Mouse (Mus musculus): ENCODE results near the gene Vmn1r57. TPM values are rescaled to one million over a fixed set of nuclear protein-coding genes. Genes with fewer than 3 reads are reported as not detected.

Gene Vmn1r57
- not detected in 2 replicates for polyA plus RNA-seq (2015; fragmentation: Nextera tagmentation; extraction: Ambion mirVana)

DNA sequence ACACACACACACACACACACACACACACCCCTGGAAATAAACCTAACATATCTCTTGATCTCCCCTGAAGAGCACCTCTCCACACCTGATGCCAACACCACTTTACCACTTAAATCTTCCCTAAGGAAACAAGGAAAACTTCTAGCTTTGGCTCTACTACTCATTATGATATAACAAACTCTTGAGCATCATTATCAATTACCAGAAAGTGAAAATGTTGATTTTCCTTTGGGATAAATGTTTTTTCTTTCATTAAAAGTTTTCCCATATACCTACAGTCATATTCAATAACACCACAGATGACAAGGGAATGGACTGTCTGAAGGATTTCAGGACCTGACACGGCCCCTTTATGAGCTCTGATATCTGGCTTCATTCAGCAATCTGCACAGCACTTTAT is at the start of gene Vmn1r57:
TSS of gene Vmn1r57 (plus strand) at position 301 of the 400 bp plus-strand sequence.

GRCm38 (mm10) chr7:5196647-5197046 is 21.6 kb upstream of the Vmn1r57 start, which contains the start of gene Vmn1r56:
Gene Vmn1r56, minus strand, starts transcription at chr7:5196747.

Other genes starting within 250 kb of the Vmn1r57 start
- not detected in 2 replicates for gene Sbk3, start 247.3 kb upstream of the Vmn1r57 start, polyA plus RNA-seq (2015; fragmentation: Nextera tagmentation; extraction: Ambion mirVana)
- 9.2 and 12.0 TPM in 2 replicates for gene Zfp579, start 222.3 kb upstream of the Vmn1r57 start, polyA plus RNA-seq (2015; fragmentation: Nextera tagmentation; extraction: Ambion mirVana)
- gene Zfp524, start 204.1 kb upstream of the Vmn1r57 start, polyA plus RNA-seq (2015; fragmentation: Nextera tagmentation; extraction: Ambion mirVana) = 14.0 and 16.9 TPM in 2 replicates
- 16.4 and 17.7 TPM in 2 replicates for gene Fiz1, start 203.8 kb upstream of the Vmn1r57 start, polyA plus RNA-seq (2015; fragmentation: Nextera tagmentation; extraction: Ambion mirVana)
- gene Gm44973, start 203.0 kb upstream of the Vmn1r57 start, polyA plus RNA-seq (2015; fragmentation: Nextera tagmentation; extraction: Ambion mirVana) = 0.17 and 1.3 TPM in 2 replicates
- gene Zfp865, start 198.1 kb upstream of the Vmn1r57 start, polyA plus RNA-seq (2015; fragmentation: Nextera tagmentation; extraction: Ambion mirVana) = 3.0 and 3.2 TPM in 2 replicates
- 0.22 and 1.5 TPM in 2 replicates for gene Ccdc106, start 197.9 kb upstream of the Vmn1r57 start, polyA plus RNA-seq (2015; fragmentation: Nextera tagmentation; extraction: Ambion mirVana)
- gene 4632433K11Rik, start 184.4 kb upstream of the Vmn1r57 start, polyA plus RNA-seq (2015; fragmentation: Nextera tagmentation; extraction: Ambion mirVana) = not detected in 2 replicates
- 6.2 and 7.1 TPM in 2 replicates for gene Zfp784, start 180.0 kb upstream of the Vmn1r57 start, polyA plus RNA-seq (2015; fragmentation: Nextera tagmentation; extraction: Ambion mirVana)
- 15.9 and 17.3 TPM in 2 replicates for gene Zfp580, start 167.0 kb upstream of the Vmn1r57 start, polyA plus RNA-seq (2015; fragmentation: Nextera tagmentation; extraction: Ambion mirVana)
- 37.4 and 39.9 TPM in 2 replicates for gene U2af2, start 156.3 kb upstream of the Vmn1r57 start, polyA plus RNA-seq (2015; fragmentation: Nextera tagmentation; extraction: Ambion mirVana)
- 37.1 and 45.9 TPM in 2 replicates for gene Epn1, start 138.3 kb upstream of the Vmn1r57 start, polyA plus RNA-seq (2015; fragmentation: Nextera tagmentation; extraction: Ambion mirVana)
- gene Rfpl4, start 101.5 kb upstream of the Vmn1r57 start, polyA plus RNA-seq (2015; fragmentation: Nextera tagmentation; extraction: Ambion mirVana) = not detected in 2 replicates
- gene Rasl2-9, start 92.5 kb upstream of the Vmn1r57 start, polyA plus RNA-seq (2015; fragmentation: Nextera tagmentation; extraction: Ambion mirVana) = 1.1 and 1.8 TPM in 2 replicates
- not detected in 2 replicates for gene Vmn1r55, start 68.8 kb upstream of the Vmn1r57 start, polyA plus RNA-seq (2015; fragmentation: Nextera tagmentation; extraction: Ambion mirVana)
- not detected in 2 replicates for gene Vmn1r56, start 21.7 kb upstream of the Vmn1r57 start, polyA plus RNA-seq (2015; fragmentation: Nextera tagmentation; extraction: Ambion mirVana)
- gene Gm5065, start 132.0 kb downstream of the Vmn1r57 start, polyA plus RNA-seq (2015; fragmentation: Nextera tagmentation; extraction: Ambion mirVana) = not detected in 2 replicates
- not detected in 2 replicates for gene Nlrp2, start 132.5 kb downstream of the Vmn1r57 start, polyA plus RNA-seq (2015; fragmentation: Nextera tagmentation; extraction: Ambion mirVana)
- gene Vmn1r58, start 194.9 kb downstream of the Vmn1r57 start, polyA plus RNA-seq (2015; fragmentation: Nextera tagmentation; extraction: Ambion mirVana) = not detected in 2 replicates
- gene Vmn1r59, start 238.3 kb downstream of the Vmn1r57 start, polyA plus RNA-seq (2015; fragmentation: Nextera tagmentation; extraction: Ambion mirVana) = not detected in 2 replicates

All from skeletal muscle tissue, postnatal 0 days (tissue).